Mouse (Mus musculus): ENCODE results near the gene Insig1.

Gene Insig1

DNA sequence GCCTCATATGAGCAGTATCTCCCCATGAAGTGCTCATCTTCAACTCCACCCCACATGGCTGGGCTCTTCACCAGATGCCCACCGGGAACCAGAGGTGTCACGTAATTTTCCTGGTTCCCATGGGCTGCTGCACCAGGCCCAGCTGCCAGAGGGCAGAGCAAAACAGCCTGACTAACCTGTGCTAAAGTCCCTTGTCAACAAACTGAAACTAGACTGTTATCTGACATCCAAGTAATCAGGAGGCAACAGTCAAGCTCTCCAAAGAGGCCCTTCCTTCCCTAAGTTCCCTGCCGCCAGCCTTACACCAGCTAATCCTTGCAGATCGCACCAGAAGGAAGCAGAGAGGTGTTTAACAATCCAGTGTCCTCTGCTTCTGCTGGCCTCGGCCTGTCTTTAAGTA is 4.9 kb upstream of the Insig1 start:
- no peak for DNase-seq

DNA sequence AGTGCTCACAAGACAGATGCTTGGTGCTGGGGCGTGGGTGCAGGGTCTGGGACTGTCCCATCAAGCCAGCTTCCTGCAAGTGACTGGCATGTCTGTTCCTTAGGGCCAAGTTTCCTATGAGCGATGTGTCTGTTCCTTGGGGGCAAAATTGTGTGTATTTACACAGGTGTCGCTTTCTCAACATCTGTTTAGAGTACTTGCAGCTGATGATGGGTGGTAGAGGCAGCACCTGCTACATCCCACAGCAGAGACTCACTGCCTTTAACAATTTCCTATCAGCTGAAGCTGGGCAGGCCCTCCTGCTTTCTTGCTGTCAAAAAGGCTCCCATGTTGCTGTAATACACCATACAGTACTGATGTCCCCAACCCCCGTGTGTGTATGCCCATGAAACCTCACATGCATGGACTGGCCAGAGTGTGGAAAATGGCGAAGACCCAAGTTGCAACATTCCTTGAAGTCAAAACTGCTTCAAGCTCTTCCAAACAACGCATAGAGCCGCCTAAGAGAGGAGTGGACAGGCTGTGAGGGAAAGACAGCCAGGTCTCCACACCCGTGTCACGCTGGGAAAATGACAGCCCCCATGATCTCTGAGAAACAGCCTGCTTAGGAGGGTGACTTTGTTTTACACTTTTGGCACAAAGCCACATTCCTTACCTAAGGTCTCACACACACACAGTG is 875 bp upstream of the Insig1 start:
- DNase-seq: peak in 1 of 2 experiments; percentile 21

DNA sequence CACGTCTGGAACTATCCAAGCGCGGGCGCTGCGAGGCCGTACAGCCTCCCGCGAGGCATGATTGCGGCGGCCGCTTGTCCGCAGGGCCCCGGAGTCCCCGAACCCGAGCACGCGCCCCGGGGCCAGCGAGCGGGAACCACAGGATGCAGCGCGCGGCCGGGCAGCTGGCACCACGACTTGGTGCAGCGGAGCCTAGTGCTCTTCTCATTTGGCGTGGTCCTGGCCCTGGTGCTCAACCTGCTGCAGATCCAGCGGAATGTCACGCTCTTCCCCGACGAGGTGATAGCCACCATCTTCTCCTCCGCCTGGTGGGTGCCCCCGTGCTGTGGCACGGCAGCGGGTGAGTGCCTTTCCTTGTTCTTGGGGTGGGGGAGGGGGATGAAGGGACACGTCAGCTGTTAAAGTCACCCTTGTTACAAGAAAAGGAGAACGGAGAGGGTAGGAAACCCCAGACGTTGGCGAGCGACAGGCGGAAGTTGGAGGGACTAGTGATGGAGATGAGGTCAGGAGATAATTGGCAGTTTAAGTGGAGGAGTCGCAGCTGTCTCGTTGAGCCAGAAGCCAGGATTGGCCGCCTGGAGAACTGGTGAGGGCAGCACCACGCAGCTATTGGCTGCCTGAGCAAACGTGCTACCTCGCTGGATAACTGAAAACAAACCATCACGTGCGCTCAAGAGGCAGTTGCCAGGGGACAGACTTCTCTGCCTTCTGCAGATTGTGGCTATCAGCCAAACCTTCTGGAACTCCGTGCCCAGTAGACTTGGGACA is 477 bp downstream of the Insig1 start:
- DNase-seq: peak; percentile 62 to 65

DNA sequence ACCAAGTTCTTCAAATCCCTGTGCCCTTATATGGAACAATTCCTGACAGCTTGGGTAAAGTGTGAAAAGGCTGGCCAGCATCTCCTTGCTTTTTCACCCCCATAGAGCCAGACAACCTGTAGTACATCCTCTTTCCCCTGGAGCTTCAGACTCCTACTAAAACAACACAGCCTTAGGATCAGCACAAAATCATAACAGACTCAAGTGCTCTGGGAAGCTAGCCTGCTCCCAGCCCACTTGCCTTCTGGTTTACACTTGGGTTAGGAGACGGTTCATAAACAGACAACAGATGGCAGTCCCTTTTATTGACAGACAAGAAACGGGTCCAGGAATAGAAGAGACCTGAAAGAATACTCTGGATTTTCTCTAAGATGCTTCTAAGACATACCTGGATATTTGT is 8.3 kb downstream of the Insig1 start:
- no peak for DNase-seq

DNA sequence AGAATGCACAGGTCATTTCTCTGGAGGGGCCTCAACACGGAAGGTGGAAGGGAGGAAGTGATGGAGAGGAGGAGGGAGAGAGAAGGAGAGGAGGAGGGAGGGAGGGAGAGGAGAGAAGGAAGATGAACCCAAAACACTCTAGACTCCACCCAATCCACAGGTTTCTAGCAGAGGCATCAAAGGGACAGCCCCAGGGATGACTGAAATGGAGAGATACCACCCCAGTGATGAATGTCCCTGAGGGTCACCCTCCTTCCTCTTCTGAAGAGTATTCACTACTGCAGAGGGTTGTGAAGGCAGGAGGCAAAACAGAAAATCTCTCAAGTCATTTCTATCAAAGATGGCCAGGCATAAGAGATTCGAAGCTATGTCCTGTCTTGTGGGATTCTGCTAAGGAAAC is 10.0 kb downstream of the Insig1 start:
- DNase-seq: no peak

DNA sequence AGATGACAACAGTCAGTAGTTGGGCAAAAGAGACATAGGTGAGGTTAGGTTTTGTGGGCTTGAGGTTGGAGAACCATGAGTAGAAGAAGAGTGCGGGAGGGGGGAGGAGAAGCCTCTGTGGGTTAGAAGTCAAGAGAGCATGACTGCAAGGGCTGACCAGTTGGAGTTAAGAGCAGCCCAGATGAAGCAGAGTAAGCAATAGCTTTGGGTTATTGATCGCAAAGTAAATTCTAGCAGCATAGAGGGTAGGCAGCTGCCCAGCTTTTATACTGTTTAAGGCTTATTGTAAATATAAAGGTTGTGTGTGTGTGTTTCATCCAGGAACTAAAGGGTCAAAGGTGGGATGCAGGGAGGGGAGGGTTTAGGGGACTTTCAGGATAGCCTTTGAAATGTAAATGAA is 10.7 kb downstream of the Insig1 start:
- no peak for DNase-seq

DNA sequence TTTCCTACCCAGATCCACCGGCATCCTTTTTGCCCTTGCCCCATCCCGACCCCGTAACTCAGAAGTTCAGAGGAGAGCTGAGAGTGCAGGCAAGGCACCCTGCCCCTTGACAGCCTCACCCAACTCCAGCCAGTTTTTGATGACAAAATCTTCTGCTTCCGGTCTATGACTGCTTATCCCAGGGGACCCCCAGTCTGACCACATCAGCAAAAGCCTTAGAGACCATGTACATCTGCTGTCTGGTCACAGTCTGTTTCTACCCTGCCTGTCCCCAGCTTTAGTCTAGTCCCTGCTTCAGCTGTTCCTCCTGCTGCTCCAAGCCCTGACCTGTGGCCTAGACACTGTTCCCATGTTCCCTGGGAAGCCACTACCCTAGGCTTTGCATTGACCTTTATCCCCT is 11.1 kb downstream of the Insig1 start:
- DNase-seq: no peak

DNA sequence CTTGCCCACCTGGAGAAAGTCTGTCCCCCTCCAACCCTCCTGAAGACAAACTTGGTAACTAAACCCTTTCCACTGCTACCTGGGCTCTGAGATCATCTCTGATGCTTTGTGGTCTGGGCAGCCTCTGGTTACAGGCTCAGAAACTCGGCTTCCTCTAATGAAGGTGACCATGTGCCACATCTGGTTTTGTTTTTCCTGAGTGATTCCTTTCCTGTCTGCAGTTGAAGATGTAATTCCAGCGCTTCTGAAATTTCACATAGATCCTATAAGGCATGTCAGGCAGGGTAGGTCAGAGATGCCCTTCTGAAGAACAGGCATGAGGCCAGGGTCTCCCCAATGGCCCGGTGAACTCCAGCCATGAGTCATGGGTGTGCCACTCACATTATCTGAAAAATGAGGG is 11.6 kb downstream of the Insig1 start:
- DNase-seq: no peak

DNA sequence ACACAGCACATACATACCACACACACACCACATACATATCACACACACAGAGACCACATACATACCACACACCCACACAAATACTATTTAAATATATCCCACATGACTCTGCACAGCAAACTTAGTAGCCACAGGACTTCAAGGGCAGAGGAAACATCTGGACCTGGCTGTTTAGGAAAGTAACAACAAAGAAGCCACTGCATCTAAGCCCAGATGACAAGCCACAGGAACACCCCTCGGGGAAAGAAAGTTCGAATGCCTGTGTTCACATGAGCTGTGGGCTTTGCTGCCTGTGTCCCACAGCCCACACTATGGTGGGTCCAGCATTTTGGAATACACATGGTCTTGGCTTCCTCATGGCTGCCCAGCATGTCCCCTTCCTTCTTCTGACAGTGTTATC is 13.6 kb downstream of the Insig1 start:
- DNase-seq: no peak

DNA sequence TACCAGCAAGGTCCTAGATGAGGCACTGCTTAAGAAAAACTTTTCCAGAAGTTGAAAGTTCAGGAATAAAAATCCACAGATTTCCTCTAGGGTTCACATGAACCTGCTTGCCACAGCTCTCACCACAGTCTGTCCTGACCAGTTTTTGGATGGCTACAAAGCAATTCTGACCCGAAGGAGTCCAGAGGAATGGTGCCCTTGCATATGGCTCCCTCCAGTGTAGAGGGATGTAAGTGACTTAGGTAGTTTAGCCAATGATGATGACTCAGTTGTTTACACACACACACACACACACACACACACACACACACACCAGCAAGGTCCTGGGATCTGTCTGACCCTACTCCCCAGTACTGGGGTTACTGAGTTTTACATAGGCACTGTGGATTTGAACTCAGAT is 19.4 kb downstream of the Insig1 start:
- DNase-seq: no peak

DNA sequence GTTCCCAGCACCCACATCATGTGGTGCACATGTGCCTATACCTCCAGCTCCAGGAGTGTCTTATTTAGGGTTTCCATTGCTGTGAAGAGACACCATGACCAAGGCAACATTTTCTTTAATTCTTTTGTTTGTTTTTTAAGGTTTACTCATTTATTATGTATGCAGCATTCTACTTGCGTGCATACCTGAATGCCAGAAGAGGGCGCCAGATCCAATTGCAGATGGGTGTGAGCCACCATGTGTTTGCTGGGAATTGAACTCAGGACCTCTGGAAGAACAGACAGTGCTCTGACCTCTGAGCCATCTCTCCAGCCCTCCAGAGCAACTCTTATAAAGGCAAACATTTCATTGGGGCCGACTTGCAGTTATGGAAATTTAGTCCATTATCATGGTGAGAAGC is 21.2 kb downstream of the Insig1 start:
- DNase-seq: no peak

DNA sequence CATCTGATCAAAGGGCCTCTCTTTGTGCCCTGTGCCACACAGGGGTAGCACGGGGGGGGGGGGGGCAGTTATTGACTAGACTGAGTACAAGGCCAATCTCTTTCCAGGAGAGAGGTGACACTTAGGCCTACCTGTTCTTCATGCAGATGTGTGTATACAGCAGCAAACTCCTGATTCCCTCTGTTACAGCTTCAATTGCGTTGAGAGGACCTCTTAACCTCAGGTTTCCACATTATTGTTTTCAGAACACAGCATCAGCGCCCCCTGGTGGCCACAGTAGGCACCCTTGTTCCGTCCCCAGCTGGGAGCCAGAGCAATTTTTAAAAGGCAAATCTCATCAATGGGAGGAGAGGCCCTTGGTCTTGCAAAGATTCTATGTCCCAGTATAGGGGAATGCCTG is 22.7 kb downstream of the Insig1 start:
- DNase-seq: peak; percentile 31 to 83

DNA sequence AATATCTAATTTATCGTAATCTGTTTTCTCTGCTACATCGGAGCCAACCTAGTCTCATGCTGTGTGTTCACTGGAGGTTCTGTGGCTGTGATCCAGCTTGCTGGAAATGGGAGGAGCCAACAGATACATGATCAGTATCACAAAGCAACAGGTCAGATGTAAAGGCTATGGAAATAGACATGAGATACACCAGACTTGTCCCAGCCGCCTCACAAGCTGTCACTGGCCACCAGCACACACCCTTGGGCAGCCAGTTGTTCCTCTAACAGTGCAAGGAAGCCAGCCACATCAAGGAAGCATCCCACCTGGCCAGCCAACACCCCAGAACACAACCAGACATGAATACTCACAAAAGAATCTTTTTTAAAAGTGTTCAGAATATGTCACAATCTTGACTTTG is 23.2 kb downstream of the Insig1 start:
- DNase-seq: no peak

DNA sequence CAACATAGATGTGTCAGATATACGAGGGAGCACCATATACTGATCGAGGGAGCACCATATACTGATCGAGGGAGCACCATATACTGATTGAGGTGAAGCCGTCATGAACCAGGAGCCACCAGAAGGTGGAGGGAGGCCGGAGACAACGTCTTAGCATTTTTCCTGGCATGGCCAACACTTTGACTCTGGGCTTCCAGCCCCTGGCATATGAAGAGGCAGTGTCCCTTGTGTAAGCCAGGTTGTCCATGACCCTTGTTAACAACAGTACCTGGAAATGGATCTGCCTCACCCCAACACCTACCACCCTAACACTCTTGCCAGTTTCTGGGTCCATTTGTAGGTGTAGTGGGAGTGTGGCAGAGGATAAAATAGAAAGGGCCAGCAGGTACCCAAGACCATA is 23.7 kb downstream of the Insig1 start:
- DNase-seq: no peak

DNA sequence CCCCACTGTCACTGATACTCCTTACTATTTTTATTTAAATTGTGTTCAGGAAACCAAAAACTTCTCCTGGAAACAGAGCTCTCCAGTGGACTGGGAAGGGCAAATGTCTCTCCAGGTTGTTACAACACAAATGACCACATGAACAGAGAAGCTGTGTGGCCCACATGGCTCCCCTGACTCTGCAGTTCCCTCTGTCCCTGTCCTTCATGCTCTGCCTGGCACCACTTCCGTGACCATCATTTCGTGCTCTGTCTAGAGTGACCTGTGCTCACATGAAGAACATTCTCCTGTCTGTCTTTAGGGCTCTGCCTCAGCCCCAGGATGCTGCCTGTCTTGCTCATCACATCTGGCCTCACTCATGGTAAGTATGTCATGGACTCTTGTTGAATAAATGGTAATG is 24.5 kb downstream of the Insig1 start:
- DNase-seq: no peak

DNA sequence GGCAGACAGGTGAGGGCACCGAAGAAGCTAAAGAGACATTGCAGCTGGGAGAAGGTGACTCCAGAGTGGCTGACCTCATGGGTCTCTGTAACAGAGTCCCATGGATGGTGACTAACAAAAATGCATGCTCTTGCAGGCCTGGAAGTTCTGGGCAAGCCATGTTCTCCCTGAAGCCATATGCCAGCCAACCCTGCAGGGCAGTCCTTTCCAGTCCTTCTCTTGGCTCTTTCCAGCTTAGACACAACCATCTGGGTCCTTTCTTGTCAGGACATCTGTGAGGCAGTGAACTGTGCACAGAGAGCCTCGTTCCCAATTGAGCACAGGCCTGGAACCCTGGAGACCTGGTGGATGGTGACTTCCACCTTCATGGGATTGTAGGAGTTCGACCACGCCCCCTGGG is 35.8 kb downstream of the Insig1 start:
- no peak for DNase-seq

DNA sequence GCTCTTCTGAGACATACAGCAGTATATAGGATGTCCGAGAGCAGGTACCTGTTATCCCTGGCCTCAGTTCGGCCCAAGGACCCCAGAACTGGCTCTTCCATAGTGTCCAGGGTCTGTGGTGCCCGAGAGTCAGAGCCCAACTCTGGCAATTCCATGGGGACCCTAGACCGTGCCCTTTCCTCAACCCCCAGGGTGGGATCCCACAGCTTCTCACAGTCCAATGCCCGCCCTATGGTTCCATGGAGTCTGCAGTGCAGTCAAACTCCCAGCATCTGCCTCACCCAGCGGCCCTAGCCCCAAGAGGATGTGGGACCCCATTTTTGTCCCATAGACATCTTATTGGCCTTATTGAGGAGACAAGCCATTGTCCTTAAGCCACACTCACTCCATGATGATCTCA is 36.8 kb downstream of the Insig1 start:
- DNase-seq: no peak

DNA sequence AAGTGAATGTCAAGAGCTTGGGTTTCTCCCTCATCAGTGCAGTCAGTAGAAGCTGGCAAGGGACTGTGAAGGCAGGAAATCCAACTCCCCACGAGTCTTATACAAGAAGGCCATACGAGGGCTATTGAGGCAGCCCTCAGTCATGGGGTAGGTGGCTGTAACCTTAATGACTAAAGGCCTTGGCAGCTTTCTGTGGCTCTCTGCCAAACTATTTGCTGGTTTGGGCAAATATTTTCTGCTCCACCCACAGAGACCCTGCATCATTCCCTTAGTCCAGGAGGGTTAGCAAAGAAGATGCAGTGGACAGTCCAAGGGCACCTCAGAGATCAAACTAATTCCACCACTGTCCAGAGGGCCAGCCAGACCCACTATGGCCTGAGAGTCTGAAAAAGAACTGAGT is 39.7 kb downstream of the Insig1 start:
- no peak for DNase-seq

DNA sequence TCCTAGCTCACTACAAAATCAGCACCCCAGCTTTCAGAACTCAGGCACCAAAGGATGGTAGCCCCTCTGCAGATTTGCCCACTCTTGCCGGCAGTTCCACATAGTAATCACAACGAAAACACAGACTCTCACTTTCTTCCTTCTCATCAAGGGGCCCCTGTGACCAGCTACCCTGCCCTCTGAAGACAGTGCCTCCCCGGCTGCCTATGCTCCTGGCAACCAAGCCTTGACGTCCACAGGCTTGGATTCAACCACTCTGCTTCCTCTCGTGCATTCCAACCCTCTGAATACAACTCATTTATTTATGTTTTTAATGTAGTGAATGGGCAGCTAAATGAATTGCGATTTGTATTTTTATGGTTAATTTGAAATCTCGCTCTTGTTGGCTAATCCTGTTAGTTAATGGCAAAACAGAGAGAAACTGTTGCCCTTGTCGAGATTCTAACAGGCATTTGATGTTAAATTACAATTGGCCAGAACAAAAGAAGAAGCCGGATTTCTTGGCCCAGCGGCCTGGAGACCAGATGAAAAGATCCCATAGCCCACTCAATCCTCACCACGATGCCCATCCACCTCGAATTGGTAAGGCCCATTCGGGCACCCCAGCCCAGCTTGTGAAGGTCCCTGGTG is 46.2 kb downstream of the Insig1 start:
- DNase-seq: no peak

DNA sequence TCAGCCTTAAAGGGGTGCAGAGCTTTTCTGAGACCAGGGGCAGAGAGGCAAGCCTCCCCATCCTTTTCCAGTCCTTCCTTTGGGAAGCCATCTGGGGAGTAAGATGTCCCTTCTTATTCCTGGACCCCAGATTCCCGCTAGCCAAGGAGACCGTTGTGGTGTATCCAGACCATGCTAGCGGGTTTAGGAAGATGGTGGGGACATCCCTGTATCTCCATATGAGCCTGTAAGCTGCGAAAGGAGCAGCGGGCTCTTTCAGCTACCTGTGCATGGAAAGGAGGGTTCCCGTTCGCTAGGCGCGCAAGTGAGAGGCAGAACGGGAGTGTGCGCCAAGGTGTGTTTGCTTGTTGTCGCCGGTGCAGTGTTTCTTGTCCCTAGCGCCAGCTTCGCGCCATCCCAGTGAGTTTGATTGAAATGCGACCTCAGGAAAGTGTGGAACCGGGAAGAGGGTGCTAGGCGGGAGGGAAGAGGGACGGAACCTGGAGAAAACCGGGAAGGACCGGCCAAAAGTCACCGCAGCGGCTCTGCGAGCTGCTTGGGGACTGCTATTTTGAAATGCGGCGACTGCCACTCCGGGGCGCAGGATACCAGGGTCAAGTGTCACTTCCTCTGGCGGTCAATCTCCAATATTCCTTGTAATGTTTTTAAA is 46.8 kb downstream of the Insig1 start:
- DNase-seq: no peak

DNA sequence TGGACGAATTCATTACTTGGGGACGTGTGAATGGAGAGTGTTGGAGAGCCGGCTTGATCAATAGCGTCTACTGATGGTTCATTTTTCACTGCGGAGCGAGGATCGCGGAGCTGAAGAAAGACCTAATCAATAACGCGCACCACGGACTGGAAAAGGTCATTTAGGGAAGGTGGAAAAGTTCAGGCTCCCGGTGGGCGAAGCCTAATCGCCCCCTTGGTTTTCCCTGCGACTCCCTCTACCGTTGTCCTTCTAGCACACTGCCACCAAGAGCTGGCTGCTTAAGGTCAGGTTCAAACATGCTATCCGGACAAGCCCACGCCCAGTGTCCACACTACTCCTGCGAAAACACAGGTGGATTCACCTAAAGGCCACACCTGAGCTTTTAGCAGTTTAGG is 47.4 kb downstream of the Insig1 start:
- DNase-seq: no peak

DNA sequence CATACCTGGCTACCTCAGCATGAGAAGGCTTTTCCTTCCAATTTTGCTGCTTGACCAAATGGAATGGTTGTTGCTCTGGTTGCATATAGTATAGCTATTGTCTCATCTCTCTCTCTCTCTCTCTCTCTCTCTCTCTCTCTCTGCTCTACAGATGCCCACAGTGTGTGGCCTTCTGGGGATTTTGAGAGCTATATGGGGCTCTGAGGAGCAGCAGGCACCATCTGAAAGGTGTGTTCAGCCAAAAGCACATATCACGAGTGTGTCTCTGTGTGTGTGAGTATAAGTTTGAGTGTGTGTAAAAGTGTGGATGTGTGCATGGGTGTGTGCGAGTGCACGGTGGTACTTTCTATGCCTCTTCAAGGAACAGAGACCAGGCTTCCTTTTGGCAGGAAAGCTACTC is 48.4 kb downstream of the Insig1 start:
- no peak for DNase-seq

DNA sequence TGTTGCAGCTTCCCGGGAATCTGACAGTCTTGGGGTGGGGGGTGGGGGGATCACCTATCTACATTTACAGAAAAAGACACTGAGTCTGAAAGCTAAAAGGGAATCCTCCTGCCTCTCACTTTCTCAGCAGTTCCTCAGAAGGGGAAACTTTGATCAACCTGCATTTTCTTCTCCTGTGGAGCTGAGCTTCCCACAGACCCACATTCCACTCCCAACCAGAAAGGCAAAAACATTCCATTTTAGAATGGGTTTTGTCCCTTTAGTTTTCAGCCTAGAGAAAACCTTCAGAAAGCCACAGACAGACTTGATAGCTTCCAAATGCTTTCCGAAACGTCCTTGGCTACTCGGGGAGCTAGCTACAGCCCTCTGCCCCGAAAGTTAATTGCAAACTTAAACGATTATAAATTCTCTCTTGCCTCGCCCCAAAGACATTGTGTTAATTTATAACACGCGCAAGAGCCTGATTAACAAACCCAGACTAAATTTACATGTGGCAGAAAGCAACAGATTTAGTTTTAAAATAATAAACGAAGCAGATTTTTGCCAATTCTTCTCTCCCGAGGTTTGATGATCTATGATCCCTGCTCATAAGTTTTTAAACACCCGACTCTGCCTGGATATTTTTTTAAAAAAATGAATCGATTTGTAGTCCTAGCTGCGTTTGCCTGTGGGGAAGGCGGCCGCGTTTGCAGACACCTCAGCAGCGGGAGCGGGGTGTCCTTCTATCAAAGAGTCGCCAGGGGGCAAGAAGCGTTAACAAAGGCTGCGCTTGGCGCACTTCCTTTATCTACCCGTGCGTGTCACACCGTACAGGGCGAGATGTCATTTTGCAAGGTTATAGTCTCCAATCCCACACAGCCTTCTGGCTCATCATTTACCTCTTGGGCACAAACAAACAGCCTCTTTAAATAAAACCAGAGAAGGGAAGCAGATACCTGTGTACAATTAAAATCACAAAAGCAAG is 51.6 kb downstream of the Insig1 start:
- peak; percentile 39 to 59 for DNase-seq

Data from spleen, adult 18-20 months (tissue).